Mouse (Mus musculus) small intestine, adult 2 months (tissue): Measurements from ENCODE around the gene Ankfn1.

Experiments
- CTCF ChIP-seq: fragments of 200-500 bp; IDR thresholded peaks from 2 replicates; pipeline ENCODE4 v1.5.1; 2012; ENCODE audit warnings: low read depth, mild to moderate bottlenecking, control low read depth, inconsistent platforms, low read length, moderate library complexity, mixed read lengths; ENCODE audit not compliant: insufficient replicate concordance, insufficient read length; ENCODE audit errors: extremely low read depth
- POLR2A ChIP-seq: fragments of 200-500 bp; IDR thresholded peaks from 2 replicates; pipeline ENCODE4 v1.6.1; 2012; ENCODE audit warnings: low read depth, mild to moderate bottlenecking, control low read depth, inconsistent platforms, low read length, moderate library complexity

GRCm38 (mm10) chr11:89635740-89636139 is 141.7 kb downstream of the Ankfn1 start:
- TF ChIP-seq POLR2A, result no peak
- TF ChIP-seq CTCF, result no peak
